Mouse (Mus musculus): ENCODE data around the gene Nxf1. TPM values are rescaled to one million over a fixed set of nuclear protein-coding genes. Genes with fewer than 3 reads are reported as not detected.
A peak's percentile ranks its signal among the peaks of the same experiment; 100 is the strongest.
"Not testable (repeated sequence)": the region's sequence is repeated elsewhere in the genome, so short reads cannot be mapped to it uniquely, and the experiment has no call there.

The Nxf1 gene
- total and polyA plus RNA-seq, 3 experiments = 66.5 to 136 (median 101) TPM

GRCm38 (mm10) chr19:8718357-8718756 lies 38.5 kb upstream of the Nxf1 start (continued):
- TF ChIP-seq SIN3A (IDR thresholded peaks at IDR 0.05; ENCODE audit: low read length) (no peak), CHD1 (IDR thresholded peaks at IDR 0.05; ENCODE audit: low read depth, low read length) (no peak), RAD21 (IDR thresholded peaks at IDR 0.05; ENCODE audit: low read depth, low read length) (peak; percentile 64), MXI1 (IDR thresholded peaks at IDR 0.05; ENCODE audit: low read depth, low read length) (no peak), ZC3H11A (IDR thresholded peaks at IDR 0.05; ENCODE audit: low read depth, low read length) (no peak), ELF1 (IDR thresholded peaks at IDR 0.05; ENCODE audit: low read depth, low read length) (no peak)

GRCm38 (mm10) chr19:8719037-8719436 lies 37.8 kb upstream of the Nxf1 start:
- TF ChIP-seq MYC (IDR thresholded peaks at IDR 0.05; ENCODE audit: low read depth, low read length) = 0 out of 2 replicates have a peak, but pooled peaks have one; percentile 57
- TF ChIP-seq CTCF (conservative IDR thresholded peaks at IDR 0.05 in 1 of 2, IDR thresholded peaks at IDR 0.05 in 1 of 2; ENCODE audit: low read depth in 2 of 2, low read length in 2 of 2) = peak in 1 of 2 experiments; percentile 62; a peak in 2 of 4 replicates
- in situ Hi-C loops (cut with MboI; ENCODE audit: low pct_ligation_motif_present, low pct_unique_long_range_greater_than_20kb, low sequenced_read_pairs); H3K36me3 ChIP-seq (replicated peaks in 1 of 2; ENCODE audit: control insufficient read depth in 1 of 2, insufficient read depth in 1 of 2, low read length in 1 of 2); H3K4me2 ChIP-seq (ENCODE audit: insufficient read depth, low read depth, poor library complexity, severe bottlenecking); H3K27ac ChIP-seq (ENCODE audit: insufficient read depth, low read depth); dilution Hi-C loops (cut with MboI; ENCODE audit: extremely low pct_ligation_motif_present, extremely low pct_unique_long_range_greater_than_20kb, low sequenced_read_pairs); H3K27me3 ChIP-seq (replicated peaks); H3K9me3 ChIP-seq (replicated peaks; ENCODE audit: low read length); DNase-seq (ENCODE audit: extremely low read depth); H3K4me3 ChIP-seq (replicated peaks in 1 of 3; ENCODE audit: low read depth in 2 of 3, low read length in 2 of 3, poor library complexity in 1 of 3); H3K9ac ChIP-seq (ENCODE audit: insufficient read depth, low read depth): not testable (repeated sequence)
- Histone ChIP-seq H3K4me1 (ENCODE audit: control insufficient read depth in 1 of 2, insufficient read depth in 2 of 2) (peaks cover 0 to 56% of the 10 kb centered on the region in 2 experiments; a peak in 2 of 4 replicates), H3K79me2 (replicated peaks; ENCODE audit: control insufficient read depth, extremely low read depth, insufficient read depth, poor library complexity, severe bottlenecking) (peaks cover 20% of the 10 kb centered on the region)

- dilution Hi-C loops (cut with MboI; ENCODE audit: extremely low pct_ligation_motif_present, extremely low pct_unique_long_range_greater_than_20kb, low sequenced_read_pairs) (no loop called here), in situ Hi-C loops (cut with MboI; ENCODE audit: low pct_ligation_motif_present, low pct_unique_long_range_greater_than_20kb, low sequenced_read_pairs) (no loop called here)
- Histone ChIP-seq H3K36me3 (replicated peaks in 1 of 2; ENCODE audit: control insufficient read depth in 1 of 2, insufficient read depth in 1 of 2, low read length in 1 of 2) (peaks cover 22 to 26% of the 10 kb centered on the region in 2 experiments), H3K4me1 (ENCODE audit: control insufficient read depth in 1 of 2, insufficient read depth in 2 of 2) (peaks cover 0 to 42% of the 10 kb centered on the region in 2 experiments; a peak in 2 of 4 replicates), H3K27me3 (replicated peaks) (no peaks in the 10 kb centered on the region), H3K9me3 (replicated peaks; ENCODE audit: low read length) (no peaks in the 10 kb centered on the region), H3K4me2 (ENCODE audit: insufficient read depth, low read depth, poor library complexity, severe bottlenecking) (peak overlapping the region; percentile 25; the same call in 1 of the 2 replicates), H3K27ac (ENCODE audit: insufficient read depth, low read depth) (no peak overlapping the region), H3K79me2 (replicated peaks; ENCODE audit: control insufficient read depth, extremely low read depth, insufficient read depth, poor library complexity, severe bottlenecking) (peaks cover 40% of the 10 kb centered on the region), H3K9ac (ENCODE audit: insufficient read depth, low read depth) (peak overlapping the region; percentile 69; the same call in 1 of the 2 replicates), H3K4me3 (replicated peaks in 1 of 3; ENCODE audit: low read depth in 2 of 3, low read length in 2 of 3, poor library complexity in 1 of 3) (no peak overlapping the region)
- TF ChIP-seq GABPA (IDR thresholded peaks at IDR 0.05; ENCODE audit: insufficient replicate concordance, low read depth, low read length) = no peak
- TF ChIP-seq USF1 (IDR thresholded peaks at IDR 0.05; ENCODE audit: low read depth, low read length) = no peak
- TF ChIP-seq RCOR1 (conservative IDR thresholded peaks at IDR 0.05; ENCODE audit: low read depth, low read length) = no peak
- 0 out of 2 replicates have a peak, but pooled peaks have one; percentile 10 for TF ChIP-seq MXI1 (IDR thresholded peaks at IDR 0.05; ENCODE audit: low read depth, low read length)
- no peak for TF ChIP-seq JUND (conservative IDR thresholded peaks at IDR 0.05; ENCODE audit: low read depth, low read length)
- TF ChIP-seq EP300 (IDR thresholded peaks at IDR 0.05; ENCODE audit: low read length) = no peak
- no peak for TF ChIP-seq POLR2AphosphoS2 (IDR thresholded peaks at IDR 0.05; ENCODE audit: low read depth, low read length)
- no peak for TF ChIP-seq IRF4 (IDR thresholded peaks at IDR 0.05; ENCODE audit: low read depth, low read length)
- TF ChIP-seq SMC3 (IDR thresholded peaks at IDR 0.05; ENCODE audit: low read depth, low read length) = no peak
- TF ChIP-seq ZKSCAN1 (IDR thresholded peaks at IDR 0.05; ENCODE audit: borderline replicate concordance, low read depth, low read length) = no peak
- TF ChIP-seq MAFK (IDR thresholded peaks at IDR 0.05; ENCODE audit: insufficient replicate concordance, low read length) = peak; percentile 91
- no peak for TF ChIP-seq RAD21 (IDR thresholded peaks at IDR 0.05; ENCODE audit: low read depth, low read length)
- no peak for TF ChIP-seq MAX (IDR thresholded peaks at IDR 0.05; ENCODE audit: low read length)
- no peak for TF ChIP-seq PAX5 (IDR thresholded peaks at IDR 0.05; ENCODE audit: low read length)
- TF ChIP-seq CHD2 (IDR thresholded peaks at IDR 0.05; ENCODE audit: low read length) = no peak
- DNase-seq (ENCODE audit: extremely low read depth) = no peak
Observed at GRCm38 (mm10) chr19:8721378-8721777, 35.5 kb upstream of the Nxf1 start.

Data from CH12.LX (cell line).